Mouse (Mus musculus) spleen, adult 2 months (tissue): Measurements from ENCODE around the gene Grk2. TPM values are rescaled to one million over a fixed set of nuclear protein-coding genes. Genes with fewer than 3 reads are reported as not detected.

ENCODE experiments used
- DNase-seq, 2 experiments: peaks; one replicate each; pipeline versions ENCODE4 v3.0.0 to v3.0.0-alpha.2; 2012 to 2021; ENCODE audit warnings: low spot score in 2 of 2, low read depth in 1 of 2
- H3K27ac ChIP-seq: fragments of 200-500 bp; 2 replicates; pipeline ENCODE4 v1.5.1; 2012; ENCODE audit warnings: low read length, inconsistent platforms; ENCODE audit not compliant: insufficient read depth
- H3K27me3 ChIP-seq: fragments of 200-500 bp; 2 replicates; pipeline ENCODE4 v1.6.1; 2012; ENCODE audit warnings: mild to moderate bottlenecking, moderate library complexity, low read length, inconsistent platforms; ENCODE audit not compliant: control insufficient read depth, insufficient read depth
- H3K36me3 ChIP-seq: fragments of 200-500 bp; 2 replicates; pipeline ENCODE4 v1.6.1; 2012; ENCODE audit warnings: mild to moderate bottlenecking, low read length, inconsistent platforms; ENCODE audit not compliant: control insufficient read depth, insufficient read depth
- H3K4me1 ChIP-seq: fragments of 200-500 bp; 2 replicates; pipeline ENCODE4 v1.6.1; 2011; ENCODE audit warnings: inconsistent platforms; ENCODE audit not compliant: control insufficient read depth, insufficient read depth, insufficient read length
- H3K4me3 ChIP-seq: fragments of 200-500 bp; 2 replicates; pipeline ENCODE4 v1.5.1; 2011; ENCODE audit warnings: mild to moderate bottlenecking, inconsistent platforms; ENCODE audit not compliant: insufficient read depth, insufficient read length; ENCODE audit errors: extremely low read depth
- CTCF ChIP-seq: fragments of 200-500 bp; IDR thresholded peaks from 2 replicates; pipeline ENCODE4 v1.5.1; 2011; ENCODE audit warnings: mild to moderate bottlenecking, inconsistent platforms; ENCODE audit not compliant: insufficient read depth, insufficient read length, insufficient replicate concordance; ENCODE audit errors: extremely low read depth
- POLR2A ChIP-seq: fragments of 200-500 bp; IDR thresholded peaks from 2 replicates; pipeline ENCODE4 v1.6.1; 2011; ENCODE audit warnings: low read depth, low read length, inconsistent platforms
- WGBS: fragments of 180-500 bp; shearing (Covaris S2); methylation state at CpG from one replicate; pipeline ENCODE4 v1.1.7; 2018; 5-methylcytosine and 5-hydroxymethylcytosine counted together
- polyA plus RNA-seq: library from polyadenylated mRNA; depleted of rRNA; stranded (reverse); fragments of >200 nt; gene quantifications from 2 replicates; pipeline ENCODE4 v1.2.3, GENCODE M21; 2012

The Grk2 gene
- polyA plus RNA-seq, 1 experiment = 301 TPM

- TF ChIP-seq CTCF = no peak
- no peak for TF ChIP-seq POLR2A
- peaks cover 56% of the 10 kb centered on the region for H3K4me1 ChIP-seq
- peak; percentile 77 to 88 for DNase-seq
- peak overlapping the region; percentile 94 for H3K27ac ChIP-seq
- peak overlapping the region; percentile 20; the same call in 1 of the 2 replicates for H3K4me3 ChIP-seq
- H3K27me3 ChIP-seq = no peaks in the 10 kb centered on the region
- WGBS = 15% methylated on average over 14 of the region's 14 CpGs
- H3K36me3 ChIP-seq = peaks cover 46% of the 10 kb centered on the region
Measured at GRCm38 (mm10) chr19:4294381-4295097, 11.5 kb downstream of the Grk2 start.

- Histone ChIP-seq H3K4me1 (peaks cover 35% of the 10 kb centered on the region), H3K4me3 (no peak overlapping the region), H3K27ac (no peak overlapping the region; the same call in 1 of the 2 replicates), H3K36me3 (peaks cover 71% of the 10 kb centered on the region), H3K27me3 (no peaks in the 10 kb centered on the region)
- 87% methylated on average over 11 of the region's 11 CpGs for WGBS
- TF ChIP-seq POLR2A (no peak), CTCF (no peak)
- DNase-seq = peak in 1 of 2 experiments; percentile 3
Measured at GRCm38 (mm10) chr19:4291161-4291560, 14.9 kb downstream of the Grk2 start.

- H3K4me1 ChIP-seq = peaks cover 33% of the 10 kb centered on the region
- H3K36me3 ChIP-seq = peaks cover 74% of the 10 kb centered on the region
- WGBS = 87% methylated on average over 15 of the region's 15 CpGs
- no peak for DNase-seq
- H3K27me3 ChIP-seq = no peaks in the 10 kb centered on the region
- H3K4me3 ChIP-seq = no peak overlapping the region
- H3K27ac ChIP-seq = no peak overlapping the region; the same call in 1 of the 2 replicates
- TF ChIP-seq CTCF (no peak), POLR2A (no peak)
Measured at GRCm38 (mm10) chr19:4290749-4291148, 15.3 kb downstream of the Grk2 start.

GRCm38 (mm10) chr19:4283653-4284052 lies 22.4 kb downstream of the Grk2 start:
- peak overlapping the region; percentile 23 for H3K27ac ChIP-seq

DNA sequence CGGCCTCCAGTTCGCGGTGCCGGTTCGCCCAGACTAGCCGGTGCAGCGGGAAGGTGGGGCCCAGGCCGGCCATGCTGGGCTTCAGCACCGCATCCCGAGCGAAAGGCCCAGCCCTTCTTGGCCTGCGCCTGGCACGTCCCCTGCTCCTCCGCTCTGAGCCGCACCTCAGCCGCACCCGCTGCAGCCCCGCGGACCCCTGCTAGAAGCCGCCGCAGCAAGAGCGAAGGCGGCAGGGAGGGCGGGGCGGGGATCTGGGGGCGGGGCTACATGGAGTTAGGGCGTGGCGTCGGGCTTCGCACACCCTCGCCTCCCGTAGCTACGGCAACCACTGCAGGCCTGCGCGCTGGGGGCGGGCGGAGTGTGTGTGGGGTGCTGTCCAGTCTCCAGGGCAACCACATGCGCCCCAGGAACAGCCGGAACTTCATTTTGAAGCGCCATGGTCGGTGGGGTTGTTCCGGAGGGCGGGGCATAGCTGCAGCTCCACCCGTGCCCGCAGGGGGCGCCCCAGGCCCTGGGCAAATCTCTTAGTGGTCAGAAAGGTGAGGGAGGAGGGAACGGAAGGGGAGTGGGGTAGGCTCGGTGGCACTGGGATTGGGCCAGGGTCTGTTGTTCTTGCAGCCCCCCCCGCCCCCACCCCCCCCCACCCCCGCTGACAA lies 23.0 kb downstream of the Grk2 start, which contains the start of gene Ankrd13d:
Gene Ankrd13d (minus strand): TSS at position 240 of the 656 bp plus-strand sequence.
- WGBS = 1% methylated on average over 47 of the region's 50 CpGs
- Histone ChIP-seq H3K27ac (peak within 1 kb of the TSS; percentile 23), H3K4me3 (peak within 1 kb of the TSS; percentile 73), H3K36me3 (peaks cover 28% of the 10 kb centered on the region), H3K4me1 (peaks cover 21% of the 10 kb centered on the region), H3K27me3 (no peaks in the 10 kb centered on the region)
- peak; percentile 86 to 91 for DNase-seq
- TF ChIP-seq CTCF = peak; percentile 92
- no peak for TF ChIP-seq POLR2A

More at GRCm38 (mm10) chr19:4283653-4284052, 22.4 kb downstream of the Grk2 start:
- H3K4me3 ChIP-seq = 0 out of 2 replicates have a peak overlapping the region, but pooled peaks have one; percentile 73
- H3K36me3 ChIP-seq = peaks cover 32% of the 10 kb centered on the region
- no peak for TF ChIP-seq POLR2A
- no peak for TF ChIP-seq CTCF
- no peaks in the 10 kb centered on the region for H3K27me3 ChIP-seq
- peak in 1 of 2 experiments; percentile 6 for DNase-seq
- WGBS = 17% methylated on average over 7 of the region's 7 CpGs
- H3K4me1 ChIP-seq = peaks cover 24% of the 10 kb centered on the region

DNA sequence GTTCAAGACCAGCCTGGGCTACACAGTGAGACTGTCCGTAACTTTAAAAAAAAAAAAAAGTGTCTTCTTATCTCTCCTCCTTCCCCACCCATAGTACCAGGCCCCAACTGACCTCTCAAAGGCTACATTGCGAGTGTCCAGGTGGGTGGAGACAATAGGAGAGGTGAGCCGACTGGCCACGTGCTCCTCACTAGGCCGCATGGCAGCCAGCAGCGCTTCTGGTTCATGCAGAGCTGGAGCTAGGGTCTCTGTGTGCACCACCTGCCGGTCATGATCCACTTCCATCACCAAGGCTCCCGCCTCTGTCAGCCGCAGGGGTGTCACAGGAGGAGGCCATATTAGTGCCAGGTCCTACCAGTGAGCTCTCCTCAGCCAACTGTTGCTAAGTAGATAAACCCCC lies 25.6 kb downstream of the Grk2 start:
- peak in 1 of 2 experiments; percentile 3 for DNase-seq
- H3K4me3 ChIP-seq = no peak overlapping the region
- TF ChIP-seq POLR2A (no peak), CTCF (no peak)
- peaks cover 3% of the 10 kb centered on the region; the same call in 1 of the 2 replicates for H3K36me3 ChIP-seq
- H3K27me3 ChIP-seq = no peaks in the 10 kb centered on the region
- peaks cover 15% of the 10 kb centered on the region for H3K4me1 ChIP-seq
- no peak overlapping the region for H3K27ac ChIP-seq
- WGBS = over 99% methylated on average over 9 of the region's 9 CpGs
